Mouse (Mus musculus) erythroblast, embryonic 14.5 days (primary cell): ENCODE results near the gene Ddah2.

Experiments
- GATA1 ChIP-seq: IDR thresholded peaks from 2 replicates; pipeline ENCODE4 v1.6.1; 2012; ENCODE audit warnings: low read length, inconsistent platforms, mixed read lengths
- TAL1 ChIP-seq: IDR thresholded peaks from 3 replicates; pipeline ENCODE4 v1.6.1; 2012; ENCODE audit warnings: low read length, inconsistent platforms, mixed read lengths

DNA sequence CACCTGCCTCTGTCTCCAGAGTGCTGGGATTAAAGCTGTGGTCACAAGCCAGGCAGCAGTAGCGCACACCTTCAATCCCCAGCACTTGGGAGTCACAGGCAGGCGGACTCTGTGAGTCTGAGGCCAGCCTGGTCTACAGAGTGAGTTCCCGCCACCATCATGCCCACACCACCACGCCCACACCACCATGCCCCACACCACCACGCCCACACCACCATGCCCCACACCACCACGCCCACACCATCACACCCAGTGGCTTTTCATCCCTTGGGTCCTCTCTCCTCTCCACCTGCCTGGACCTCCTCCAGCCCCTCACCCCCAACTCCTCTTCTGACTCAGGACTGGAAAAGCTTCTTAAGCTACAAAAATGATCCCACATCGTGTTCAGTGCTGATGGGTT lies 27.0 kb upstream of the Ddah2 start:
- TF ChIP-seq GATA1 = no peak
- no peak for TF ChIP-seq TAL1
